Mouse (Mus musculus): ENCODE measurements around the gene Mpg.

- TF ChIP-seq TAL1 (IDR thresholded peaks at IDR 0.05; ENCODE audit: low read length) = no peak
- TF ChIP-seq GATA1 (IDR thresholded peaks at IDR 0.05; ENCODE audit: low read length) = no peak
These were observed 32.2 kb upstream of the Mpg start for GRCm38 (mm10) chr11:32194086-32194485.
